Mouse (Mus musculus) hindbrain, postnatal 0 days (tissue): ENCODE data around the gene Sema4c. TPM values are rescaled to one million over a fixed set of nuclear protein-coding genes. Genes with fewer than 3 reads are reported as not detected.
A peak's percentile ranks its signal among the peaks of the same experiment; 100 is the strongest.

Experiments used
- ATAC-seq: fragments of 200-750 bp; cut with Nextera tagmentation; 2 replicates; pipeline ENCODE4 v1.8.0; 2017; ENCODE audit warnings: mild to moderate bottlenecking, moderate TSS enrichment, moderate library complexity
- DNase-seq: peaks from one replicate; pipeline ENCODE4 v3.0.0-alpha.2; 2015; ENCODE audit warnings: low spot score
- H3K27ac ChIP-seq: fragments of 300-500 bp; sonication (generic); 2 replicates; pipeline ENCODE4 v1.5.1; 2014; ENCODE audit warnings: mild to moderate bottlenecking
- H3K27me3 ChIP-seq: fragments of 300-500 bp; sonication (generic); 2 replicates; pipeline ENCODE4 v1.6.1; 2014; ENCODE audit warnings: low read length, mixed read lengths; ENCODE audit not compliant: insufficient read depth
- H3K36me3 ChIP-seq: fragments of 300-500 bp; sonication (generic); 2 replicates; pipeline ENCODE4 v1.6.1; 2014; ENCODE audit warnings: low read length, mixed read lengths; ENCODE audit not compliant: insufficient read depth
- H3K4me1 ChIP-seq: fragments of 300-500 bp; sonication (generic); 2 replicates; pipeline ENCODE4 v1.6.1; 2014; ENCODE audit warnings: antibody characterized with exemption, low read length, mixed read lengths; ENCODE audit not compliant: insufficient read depth
- H3K4me2 ChIP-seq: fragments of 300-500 bp; sonication (generic); 2 replicates; pipeline ENCODE4 v1.6.1; 2014; ENCODE audit warnings: low read depth, mild to moderate bottlenecking, low read length, moderate library complexity, mixed read lengths
- H3K4me3 ChIP-seq: fragments of 300-500 bp; sonication (generic); 2 replicates; pipeline ENCODE4 v1.5.1; 2014; ENCODE audit warnings: low read length
- H3K9ac ChIP-seq: fragments of 300-500 bp; sonication (generic); replicated peaks from 2 replicates; pipeline ENCODE4 v1.6.1; 2014; ENCODE audit warnings: mild to moderate bottlenecking, low read length, moderate library complexity, mixed read lengths
- H3K9me3 ChIP-seq: fragments of 300-500 bp; sonication (generic); 2 replicates; pipeline ENCODE4 v1.6.1; 2016; ENCODE audit warnings: low read length, mixed read lengths
- CTCF ChIP-seq: IDR thresholded peaks from 2 replicates; pipeline ENCODE4 v1.5.1; 2016; ENCODE audit warnings: antibody characterized with exemption, control low read depth, low read depth
- WGBS: fragments of 180-500 bp; shearing (Covaris S2); extraction: QIAGEN DNeasy Blood & Tissue Kit; methylation state at CpG from one replicate; pipeline ENCODE4 v1.1.7; 2014; 5-methylcytosine and 5-hydroxymethylcytosine counted together
- polyA plus RNA-seq: library from polyadenylated mRNA; unstranded; fragments of >200 nt; fragmentation: Nextera tagmentation; extraction: Ambion mirVana; gene quantifications from 2 replicates; pipeline ENCODE4 v1.2.1, GENCODE M21; 2015
- total RNA-seq: library from RNA; depleted of rRNA; stranded (reverse); fragments of >200 nt; gene quantifications from 2 replicates; pipeline ENCODE4 v1.2.3, GENCODE M21; 2014

Gene Sema4c
- total and polyA plus RNA-seq, 2 experiments from 2014 or later = 14.4 to 32.3 TPM

GRCm38 (mm10) chr1:36580384-36581207 lies 22.4 kb upstream of the Sema4c start:
- peak; percentile 83 for ATAC-seq
- Histone ChIP-seq H3K4me3 (no peak overlapping the region), H3K27me3 (no peaks in the 10 kb centered on the region), H3K27ac (peak overlapping the region; percentile 73), H3K4me1 (peaks cover 16% of the 10 kb centered on the region), H3K9ac (0 out of 2 replicates have a peak overlapping the region, but pooled peaks have one; percentile 21), H3K4me2 (peak overlapping the region; percentile 25), H3K9me3 (no peaks in the 10 kb centered on the region), H3K36me3 (no peaks in the 10 kb centered on the region)
- no peak for TF ChIP-seq CTCF
- DNase-seq = peak; percentile 71
- 3% methylated on average over 17 of the region's 17 CpGs for WGBS

GRCm38 (mm10) chr1:36579974-36580383 lies 21.8 kb upstream of the Sema4c start:
- Histone ChIP-seq H3K4me2 (peak overlapping the region; percentile 25), H3K4me1 (peaks cover 21% of the 10 kb centered on the region), H3K9ac (0 out of 2 replicates have a peak overlapping the region, but pooled peaks have one; percentile 21), H3K4me3 (no peak overlapping the region), H3K27me3 (no peaks in the 10 kb centered on the region), H3K27ac (peak overlapping the region; percentile 73), H3K36me3 (no peaks in the 10 kb centered on the region), H3K9me3 (no peaks in the 10 kb centered on the region)
- peak; percentile 33 for DNase-seq
- TF ChIP-seq CTCF = no peak
- peak; percentile 70 for ATAC-seq
- 19% methylated on average over 6 of the region's 6 CpGs for WGBS

DNA sequence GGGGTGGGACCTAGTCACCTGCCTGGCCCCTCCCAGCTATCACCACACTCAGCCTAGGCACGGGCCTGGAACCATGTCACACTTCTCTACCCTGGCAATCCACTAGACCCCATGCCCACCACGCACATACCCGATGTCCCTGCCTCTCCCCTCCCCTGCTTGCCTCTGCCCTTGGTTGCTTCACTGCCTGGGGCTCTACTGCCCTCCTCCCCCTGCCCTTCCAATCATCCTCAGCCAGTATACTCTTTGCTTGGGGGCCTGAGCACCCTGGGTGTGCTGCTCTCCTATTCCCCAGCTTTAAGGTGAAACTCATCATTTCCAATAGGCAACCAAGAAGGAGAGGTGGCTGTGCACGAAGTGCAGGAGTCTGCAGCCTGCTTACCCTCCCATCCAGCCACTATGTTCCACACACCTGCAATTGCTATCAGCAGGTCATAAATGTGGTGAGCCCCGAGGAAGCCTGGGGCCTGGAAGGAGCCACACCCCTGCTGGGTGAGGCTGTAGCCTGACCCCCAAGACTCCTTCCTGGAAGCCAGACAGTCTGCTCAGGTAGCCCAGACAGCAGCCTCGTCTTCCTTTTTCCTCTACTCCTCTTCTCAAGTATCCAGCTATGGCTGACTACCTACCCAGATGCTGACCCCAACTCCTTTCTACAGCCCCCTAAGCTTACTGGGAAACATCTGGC lies 19.0 kb upstream of the Sema4c start:
- H3K4me1 ChIP-seq = peaks cover 27% of the 10 kb centered on the region
- ATAC-seq = no peak
- no peaks in the 10 kb centered on the region for H3K9me3 ChIP-seq
- no peaks in the 10 kb centered on the region for H3K36me3 ChIP-seq
- WGBS = 75% methylated on average over 6 of the region's 6 CpGs
- TF ChIP-seq CTCF = no peak
- H3K4me2 ChIP-seq = no peak overlapping the region
- no peak overlapping the region for H3K27ac ChIP-seq
- DNase-seq = no peak
- no peaks in the 10 kb centered on the region for H3K27me3 ChIP-seq
- no peak overlapping the region for H3K4me3 ChIP-seq
- no peak overlapping the region for H3K9ac ChIP-seq

DNA sequence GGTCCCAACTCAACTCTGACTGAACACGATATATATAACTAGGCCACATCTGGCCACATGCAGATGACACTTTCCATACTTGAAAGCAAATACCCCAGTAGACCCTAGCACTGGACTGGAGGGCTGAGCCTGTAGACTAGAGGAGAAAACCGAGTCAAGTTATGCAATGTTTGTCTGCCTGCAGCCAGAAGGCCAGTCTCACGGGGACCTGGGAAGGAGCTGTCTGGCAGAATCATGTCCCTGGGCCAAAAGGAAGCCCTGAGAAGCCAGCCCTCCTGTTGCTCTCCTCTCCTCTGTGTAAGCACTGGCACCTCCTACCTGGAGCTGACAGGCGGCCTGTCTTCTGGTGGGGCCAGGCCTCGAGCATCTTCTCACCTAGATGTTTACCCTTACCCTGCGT lies 17.2 kb upstream of the Sema4c start:
- Histone ChIP-seq H3K27ac (no peak overlapping the region), H3K4me2 (no peak overlapping the region), H3K36me3 (no peaks in the 10 kb centered on the region), H3K9me3 (no peaks in the 10 kb centered on the region), H3K4me3 (no peak overlapping the region), H3K9ac (no peak overlapping the region), H3K4me1 (peaks cover 16% of the 10 kb centered on the region), H3K27me3 (no peaks in the 10 kb centered on the region)
- WGBS = 61% methylated on average over 6 of the region's 6 CpGs
- no peak for TF ChIP-seq CTCF
- ATAC-seq (no peak), DNase-seq (no peak)

GRCm38 (mm10) chr1:36574196-36574955 lies 16.2 kb upstream of the Sema4c start:
- Histone ChIP-seq H3K9me3 (no peaks in the 10 kb centered on the region), H3K9ac (no peak overlapping the region), H3K4me3 (no peak overlapping the region), H3K36me3 (no peaks in the 10 kb centered on the region), H3K27me3 (no peaks in the 10 kb centered on the region), H3K27ac (no peak overlapping the region; the same call in 1 of the 2 replicates), H3K4me1 (peaks cover 11% of the 10 kb centered on the region; the same call in 1 of the 2 replicates), H3K4me2 (no peak overlapping the region)
- TF ChIP-seq CTCF = no peak
- 67% methylated on average over 5 of the region's 5 CpGs for WGBS
- DNase-seq = no peak
- no peak for ATAC-seq

DNA sequence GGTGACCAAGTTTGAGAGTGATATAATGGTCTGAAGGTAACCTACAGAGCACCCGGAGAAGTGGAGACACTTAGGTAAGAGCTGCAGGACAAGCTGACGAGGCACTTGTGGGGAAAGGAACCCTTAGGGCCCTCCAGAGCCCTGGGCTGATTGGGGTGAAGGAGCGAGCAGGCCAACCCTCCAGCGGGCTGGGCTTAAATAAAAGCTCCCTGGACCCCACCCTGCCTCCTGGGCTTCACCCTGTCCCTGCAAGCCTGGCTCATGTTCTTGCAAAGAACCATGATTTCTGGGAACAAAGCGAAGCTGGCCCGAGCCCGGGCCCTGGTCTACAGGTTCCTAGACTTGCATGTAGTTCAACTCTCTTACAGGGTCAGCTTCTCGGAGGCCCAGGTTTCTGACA lies 15.4 kb upstream of the Sema4c start:
- H3K4me1 ChIP-seq = peaks cover 11% of the 10 kb centered on the region; the same call in 1 of the 2 replicates
- no peak overlapping the region for H3K9ac ChIP-seq
- no peaks in the 10 kb centered on the region for H3K9me3 ChIP-seq
- WGBS = 86% methylated on average over 8 of the region's 8 CpGs
- no peaks in the 10 kb centered on the region for H3K27me3 ChIP-seq
- H3K36me3 ChIP-seq = no peaks in the 10 kb centered on the region
- no peak overlapping the region for H3K27ac ChIP-seq
- no peak for TF ChIP-seq CTCF
- DNase-seq (no peak), ATAC-seq (no peak)
- H3K4me2 ChIP-seq = no peak overlapping the region
- H3K4me3 ChIP-seq = no peak overlapping the region
